Mouse (Mus musculus) olfactory bulb, adult 2 months (tissue): Measurements from ENCODE around the gene Galntl6.

Experiments used
- CTCF ChIP-seq: fragments of 200-500 bp; IDR thresholded peaks from 2 replicates; pipeline ENCODE4 v1.5.1; 2012; ENCODE audit warnings: low read depth, mild to moderate bottlenecking, low read length, moderate library complexity; ENCODE audit not compliant: insufficient read depth
- POLR2A ChIP-seq: fragments of 200-500 bp; IDR thresholded peaks from 2 replicates; pipeline ENCODE4 v1.6.1; 2012; ENCODE audit warnings: mild to moderate bottlenecking, low read depth, low read length, moderate library complexity; ENCODE audit not compliant: insufficient read depth

DNA sequence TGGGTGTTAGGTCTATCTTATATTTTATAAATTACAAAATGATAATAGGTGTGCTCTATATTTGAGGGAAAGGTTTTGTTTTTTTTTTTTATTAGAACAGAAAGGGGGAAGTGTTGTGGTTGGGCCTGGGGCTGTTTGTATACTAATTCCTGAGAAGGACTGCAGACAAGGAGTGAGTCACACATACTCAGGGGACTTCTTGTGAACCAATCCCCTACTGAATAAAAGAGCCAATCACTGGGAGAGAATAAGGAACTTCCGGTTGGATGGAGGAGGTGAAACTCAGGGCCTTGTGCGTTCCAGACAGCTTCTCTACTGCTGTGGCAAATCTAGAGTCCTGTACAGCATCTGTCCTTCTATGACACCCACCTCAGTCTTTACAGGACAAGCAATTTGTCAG, 1184.2 kb downstream of the Galntl6 start:
- no peak for TF ChIP-seq CTCF
- no peak for TF ChIP-seq POLR2A
